Mouse (Mus musculus) megakaryocyte, embryonic 14.5 days (primary cell): ENCODE data around the gene Egfr.

Experiments used
- FLI1 ChIP-seq: IDR thresholded peaks from 2 replicates; pipeline ENCODE4 v1.6.1; 2012; ENCODE audit warnings: low read length, inconsistent platforms, mixed read lengths
- GATA1 ChIP-seq: IDR thresholded peaks from 3 replicates; pipeline ENCODE4 v1.6.1; 2012; ENCODE audit warnings: mixed read lengths, low read length, inconsistent platforms, borderline replicate concordance

- no peak for TF ChIP-seq GATA1
- no peak for TF ChIP-seq FLI1
Observed at GRCm38 (mm10) chr11:16941103-16941793, 189.2 kb downstream of the Egfr start.
